Mouse (Mus musculus) hindbrain, embryonic 16.5 days (tissue): ENCODE measurements around the gene Kmt5b. TPM values are rescaled to one million over a fixed set of nuclear protein-coding genes. Genes with fewer than 3 reads are reported as not detected.

ENCODE experiments used
- ATAC-seq: fragments of 200-750 bp; cut with Nextera tagmentation; 2 replicates; pipeline ENCODE4 v1.8.0; 2017; ENCODE audit warnings: moderate TSS enrichment, moderate library complexity
- H3K27ac ChIP-seq: fragments of 300-500 bp; sonication (generic); 2 replicates; pipeline ENCODE4 v1.5.1; 2014; ENCODE audit warnings: low read depth, mild to moderate bottlenecking, control low read depth, low read length, moderate library complexity
- H3K27me3 ChIP-seq: fragments of 300-500 bp; sonication (generic); replicated peaks from 2 replicates; pipeline ENCODE4 v1.6.1; 2014; ENCODE audit warnings: low read length; ENCODE audit not compliant: control insufficient read depth, insufficient read depth
- H3K36me3 ChIP-seq: fragments of 300-500 bp; sonication (generic); 2 replicates; pipeline ENCODE4 v1.6.1; 2014; ENCODE audit warnings: mild to moderate bottlenecking, low read length, moderate library complexity, mixed read lengths; ENCODE audit not compliant: control insufficient read depth, insufficient read depth
- H3K4me1 ChIP-seq: fragments of 300-500 bp; sonication (generic); 2 replicates; pipeline ENCODE4 v1.6.1; 2014; ENCODE audit warnings: low read depth, low read length; ENCODE audit not compliant: control insufficient read depth, insufficient read depth
- H3K4me2 ChIP-seq: fragments of 300-500 bp; sonication (generic); 2 replicates; pipeline ENCODE4 v1.6.1; 2014; ENCODE audit warnings: mild to moderate bottlenecking, low read length, control low read depth, moderate library complexity
- H3K4me3 ChIP-seq: fragments of 300-500 bp; sonication (generic); 2 replicates; pipeline ENCODE4 v1.5.1; 2014; ENCODE audit warnings: mild to moderate bottlenecking, low read length, control low read depth, moderate library complexity
- H3K9ac ChIP-seq: fragments of 300-500 bp; sonication (generic); 2 replicates; pipeline ENCODE4 v1.6.1; 2014; ENCODE audit warnings: low read depth, mild to moderate bottlenecking, control low read depth, low read length, moderate library complexity
- H3K9me3 ChIP-seq: fragments of 300-500 bp; sonication (generic); 2 replicates; pipeline ENCODE4 v1.6.1; 2014; ENCODE audit warnings: mild to moderate bottlenecking, low read length, moderate library complexity; ENCODE audit not compliant: control insufficient read depth
- WGBS: fragments of 180-500 bp; shearing (Covaris S2); extraction: QIAGEN DNeasy Blood & Tissue Kit; methylation state at CpG from one replicate; pipeline ENCODE4 v1.1.7; 2014; 5-methylcytosine and 5-hydroxymethylcytosine counted together
- polyA plus RNA-seq: library from polyadenylated mRNA; unstranded; fragments of >200 nt; fragmentation: Nextera tagmentation; extraction: Ambion mirVana; gene quantifications from 2 replicates; pipeline ENCODE4 v1.2.1, GENCODE M21; 2015

The Kmt5b gene
- polyA plus RNA-seq: 32.4 and 41.3 TPM in 2 replicates

DNA sequence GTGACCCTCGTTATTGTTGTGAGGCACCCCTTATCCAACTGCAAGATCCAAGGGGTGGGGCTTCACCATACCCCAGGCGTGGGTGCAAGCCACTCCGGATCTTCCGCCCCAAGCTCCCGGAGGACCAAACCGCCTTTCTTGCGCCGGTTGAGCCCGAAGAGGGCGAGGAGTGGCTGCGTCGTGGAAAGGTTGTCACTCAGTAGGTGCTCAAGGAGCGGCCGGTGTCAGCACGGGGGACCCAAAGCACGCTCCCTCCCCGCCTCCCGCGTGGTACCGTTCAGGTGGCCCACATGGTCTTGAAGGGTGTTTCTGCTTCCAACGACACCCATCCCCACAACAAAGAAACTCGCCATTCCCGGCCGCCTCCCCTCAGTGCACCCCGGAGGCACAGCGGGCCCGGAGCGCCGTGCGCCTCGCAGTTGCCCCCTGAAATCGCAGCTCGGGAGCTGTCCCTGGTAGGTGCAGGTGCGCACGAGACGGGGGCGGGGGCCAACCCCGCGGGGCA is at the start of gene Kmt5b:
TSS of gene Kmt5b (plus strand) at position 146 of the 505 bp plus-strand sequence.
- peaks cover 23% of the 10 kb centered on the region for H3K4me1 ChIP-seq
- H3K9me3 ChIP-seq: no peaks in the 10 kb centered on the region
- peak; percentile 59 for ATAC-seq
- peak within 1 kb of the TSS; percentile 94 for H3K4me3 ChIP-seq
- H3K9ac ChIP-seq: peak within 1 kb of the TSS; percentile 100
- H3K27me3 ChIP-seq: no peaks in the 10 kb centered on the region
- peak within 1 kb of the TSS; percentile 83 for H3K4me2 ChIP-seq
- H3K27ac ChIP-seq: peak within 1 kb of the TSS; percentile 100
- WGBS: under 1% methylated on average over 31 of the region's 39 CpGs
- H3K36me3 ChIP-seq: no peaks in the 10 kb centered on the region

DNA sequence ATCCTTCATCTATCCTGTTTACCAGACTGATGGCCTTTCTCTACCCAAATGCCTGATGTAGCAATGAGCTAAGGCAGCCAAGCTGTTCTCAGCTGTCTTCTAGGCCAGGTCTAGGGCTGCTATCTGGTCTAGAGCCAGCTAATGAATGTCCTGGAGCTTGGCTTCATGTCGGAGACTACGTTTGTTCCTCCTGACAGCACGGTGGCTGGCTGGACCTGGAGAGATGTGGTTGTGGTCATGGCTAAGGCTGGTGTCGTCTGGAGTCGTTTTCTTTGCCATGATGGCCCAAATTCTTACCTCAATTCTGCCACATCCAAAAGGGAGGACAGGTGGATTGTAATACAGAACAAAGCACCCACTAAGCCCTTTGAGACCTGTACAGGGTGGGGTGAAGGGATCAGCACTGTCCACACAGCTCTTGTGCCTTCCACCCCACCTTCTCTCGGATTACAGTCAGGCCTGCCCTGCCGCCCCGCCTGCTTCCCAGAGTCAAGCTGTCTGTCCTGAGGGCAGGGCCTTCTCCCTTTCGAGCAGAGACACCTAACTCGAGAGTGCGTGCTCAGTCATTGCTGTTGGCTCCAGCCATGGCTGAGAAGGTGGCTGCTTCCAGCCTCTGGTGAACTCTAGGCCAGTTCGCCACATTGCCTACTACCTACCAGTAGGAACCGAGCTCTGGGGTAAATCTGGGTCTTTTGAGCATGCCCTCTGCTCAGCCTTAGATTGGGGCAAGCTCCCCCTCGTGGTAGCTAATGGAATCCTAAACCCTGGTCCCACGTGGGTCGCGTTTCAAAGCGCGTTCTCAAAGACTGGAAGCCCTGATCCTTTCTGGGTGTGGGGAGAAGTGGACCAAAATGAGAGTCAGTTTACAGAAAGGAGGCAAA is 48.5 kb upstream of the Kmt5b start:
- Histone ChIP-seq H3K9me3 (no peaks in the 10 kb centered on the region), H3K4me3 (peak overlapping the region; percentile 42), H3K36me3 (peaks cover 12% of the 10 kb centered on the region), H3K4me1 (peaks cover 7% of the 10 kb centered on the region), H3K9ac (peak overlapping the region; percentile 54), H3K27me3 (no peaks in the 10 kb centered on the region), H3K27ac (0 out of 2 replicates have a peak overlapping the region, but pooled peaks have one; percentile 31), H3K4me2 (peak overlapping the region; percentile 84)
- 41% methylated on average over 19 of the region's 19 CpGs for WGBS
- ATAC-seq: peak; percentile 67

DNA sequence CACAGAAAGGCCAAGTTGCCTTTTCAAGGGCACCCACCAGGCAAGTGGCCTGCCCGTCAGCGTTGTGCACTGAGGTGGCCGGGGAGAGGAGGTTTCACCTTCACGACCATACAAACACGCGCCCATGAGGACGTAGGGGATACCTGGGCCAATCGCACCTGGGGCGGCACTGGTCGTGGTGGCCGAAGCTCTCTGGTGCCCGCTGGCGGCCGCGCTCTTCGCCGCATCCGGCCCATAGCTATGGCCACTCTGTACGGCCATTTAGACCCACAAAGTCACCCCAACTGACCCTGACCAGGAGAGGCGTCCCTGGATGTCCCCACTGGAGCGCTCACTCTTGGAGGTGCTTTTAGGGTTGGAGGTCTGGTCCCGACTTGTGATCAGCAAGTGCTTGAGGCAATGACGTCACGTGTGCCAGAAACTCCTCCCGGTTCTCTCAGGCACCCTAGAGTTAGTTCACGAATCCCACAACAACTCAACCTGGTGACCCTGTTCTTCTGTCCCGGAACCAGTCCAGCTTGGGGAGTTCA is 47.8 kb upstream of the Kmt5b start:
- Histone ChIP-seq H3K9me3 (no peaks in the 10 kb centered on the region), H3K27me3 (no peaks in the 10 kb centered on the region), H3K4me3 (peak overlapping the region; percentile 42), H3K36me3 (peaks cover 12% of the 10 kb centered on the region), H3K27ac (0 out of 2 replicates have a peak overlapping the region, but pooled peaks have one; percentile 31), H3K9ac (peak overlapping the region; percentile 54), H3K4me2 (peak overlapping the region; percentile 84), H3K4me1 (peaks cover 7% of the 10 kb centered on the region)
- 4% methylated on average over 27 of the region's 27 CpGs for WGBS
- ATAC-seq: peak; percentile 65

DNA sequence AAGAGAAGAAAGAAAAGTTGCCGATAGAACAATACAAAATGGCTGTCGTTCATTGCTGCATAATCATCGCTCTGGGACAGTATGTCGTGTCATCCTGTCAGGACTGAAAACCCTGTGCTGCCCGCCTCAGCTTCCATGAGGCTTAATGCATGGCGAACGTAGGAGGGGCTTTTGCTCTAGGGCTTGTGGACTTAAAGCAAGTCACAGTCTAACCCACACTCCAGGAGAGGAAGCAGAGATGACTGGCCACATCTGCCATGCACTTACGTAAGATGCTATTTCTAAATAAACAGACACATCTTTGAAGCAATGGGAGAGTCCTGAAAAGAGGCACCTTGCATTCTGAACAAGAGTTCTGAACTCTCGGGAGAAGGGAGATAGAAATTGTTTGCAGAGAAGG is 44.1 kb upstream of the Kmt5b start:
- no peak overlapping the region for H3K4me3 ChIP-seq
- no peaks in the 10 kb centered on the region for H3K9me3 ChIP-seq
- peaks cover 7% of the 10 kb centered on the region for H3K4me1 ChIP-seq
- H3K9ac ChIP-seq: no peak overlapping the region
- H3K27ac ChIP-seq: no peak overlapping the region
- 97% methylated on average over 9 of the region's 9 CpGs for WGBS
- H3K36me3 ChIP-seq: no peaks in the 10 kb centered on the region
- H3K4me2 ChIP-seq: no peak overlapping the region
- no peaks in the 10 kb centered on the region for H3K27me3 ChIP-seq
- no peak for ATAC-seq

DNA sequence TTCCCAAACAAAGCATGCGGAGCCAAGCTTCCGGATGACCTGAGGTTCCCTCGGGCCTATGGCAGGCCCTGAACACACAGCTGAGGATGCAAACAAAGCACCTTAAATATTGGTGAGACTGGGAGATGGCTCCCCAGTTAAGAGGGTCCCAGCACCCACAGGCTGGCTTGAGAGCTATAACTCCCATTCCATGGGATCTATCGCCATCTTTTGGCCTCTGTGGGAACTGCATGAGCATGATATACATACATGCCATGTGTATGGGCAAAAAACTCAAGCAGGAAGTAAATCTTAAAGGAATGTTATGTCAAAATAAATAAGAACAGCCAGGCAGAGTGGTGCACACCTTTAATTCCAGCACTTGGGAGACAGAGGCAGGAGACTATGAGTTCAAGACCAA is 43.3 kb upstream of the Kmt5b start:
- Histone ChIP-seq H3K27me3 (no peaks in the 10 kb centered on the region), H3K4me3 (no peak overlapping the region), H3K4me2 (no peak overlapping the region), H3K9me3 (no peaks in the 10 kb centered on the region), H3K36me3 (no peaks in the 10 kb centered on the region), H3K4me1 (peaks cover 7% of the 10 kb centered on the region), H3K9ac (no peak overlapping the region), H3K27ac (no peak overlapping the region)
- ATAC-seq: no peak
- 79% methylated on average over 4 of the region's 4 CpGs for WGBS

DNA sequence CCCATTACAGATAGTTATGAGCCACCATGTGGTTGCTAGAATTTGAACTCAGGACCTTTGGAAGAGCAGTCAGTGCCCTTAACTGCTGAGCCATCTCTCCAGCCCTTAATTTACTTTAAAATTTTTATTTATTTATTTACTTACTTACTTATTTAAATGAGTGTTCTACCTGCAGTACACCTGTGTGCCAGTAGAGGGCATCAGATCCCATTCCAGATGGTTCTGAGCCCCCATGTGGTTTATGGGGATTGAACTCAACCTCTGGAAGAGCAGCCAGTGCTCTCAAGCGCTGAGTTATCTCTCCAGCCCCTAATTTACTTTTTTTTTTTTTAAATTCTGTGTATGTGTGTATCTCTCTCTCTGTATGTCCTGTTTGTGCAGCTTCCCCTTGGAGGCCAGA is 42.4 kb upstream of the Kmt5b start:
- H3K9me3 ChIP-seq: no peaks in the 10 kb centered on the region
- no peaks in the 10 kb centered on the region for H3K27me3 ChIP-seq
- no peak overlapping the region for H3K27ac ChIP-seq
- WGBS: 19% methylated on average over 1 of the region's 1 CpGs
- no peak overlapping the region for H3K9ac ChIP-seq
- H3K4me3 ChIP-seq: no peak overlapping the region
- H3K4me1 ChIP-seq: no peaks in the 10 kb centered on the region
- no peak overlapping the region for H3K4me2 ChIP-seq
- H3K36me3 ChIP-seq: no peaks in the 10 kb centered on the region
- no peak for ATAC-seq

DNA sequence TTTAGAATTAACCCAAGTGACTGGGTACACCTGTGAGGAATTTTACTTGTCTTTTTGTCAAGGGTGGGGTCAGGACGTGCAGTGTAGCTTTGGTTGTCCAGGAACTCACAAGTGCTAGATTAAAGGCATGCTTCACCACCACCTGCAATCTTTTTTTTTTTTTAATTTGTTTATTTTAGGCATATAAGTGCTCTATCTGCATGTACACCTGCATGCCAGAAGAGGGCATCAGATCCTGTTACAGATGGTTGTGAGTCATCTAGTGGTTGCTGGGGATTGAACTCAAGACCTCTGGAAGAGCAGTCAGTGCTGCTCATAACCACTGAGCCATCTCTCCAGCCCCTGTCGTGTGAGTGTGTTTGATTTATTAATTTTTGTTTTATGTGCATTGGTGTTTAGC is 38.3 kb upstream of the Kmt5b start:
- Histone ChIP-seq H3K36me3 (no peaks in the 10 kb centered on the region), H3K4me1 (no peaks in the 10 kb centered on the region), H3K9ac (no peak overlapping the region), H3K27ac (no peak overlapping the region), H3K27me3 (no peaks in the 10 kb centered on the region), H3K9me3 (no peaks in the 10 kb centered on the region), H3K4me3 (no peak overlapping the region), H3K4me2 (no peak overlapping the region)
- no peak for ATAC-seq
- 67% methylated on average over 2 of the region's 2 CpGs for WGBS

DNA sequence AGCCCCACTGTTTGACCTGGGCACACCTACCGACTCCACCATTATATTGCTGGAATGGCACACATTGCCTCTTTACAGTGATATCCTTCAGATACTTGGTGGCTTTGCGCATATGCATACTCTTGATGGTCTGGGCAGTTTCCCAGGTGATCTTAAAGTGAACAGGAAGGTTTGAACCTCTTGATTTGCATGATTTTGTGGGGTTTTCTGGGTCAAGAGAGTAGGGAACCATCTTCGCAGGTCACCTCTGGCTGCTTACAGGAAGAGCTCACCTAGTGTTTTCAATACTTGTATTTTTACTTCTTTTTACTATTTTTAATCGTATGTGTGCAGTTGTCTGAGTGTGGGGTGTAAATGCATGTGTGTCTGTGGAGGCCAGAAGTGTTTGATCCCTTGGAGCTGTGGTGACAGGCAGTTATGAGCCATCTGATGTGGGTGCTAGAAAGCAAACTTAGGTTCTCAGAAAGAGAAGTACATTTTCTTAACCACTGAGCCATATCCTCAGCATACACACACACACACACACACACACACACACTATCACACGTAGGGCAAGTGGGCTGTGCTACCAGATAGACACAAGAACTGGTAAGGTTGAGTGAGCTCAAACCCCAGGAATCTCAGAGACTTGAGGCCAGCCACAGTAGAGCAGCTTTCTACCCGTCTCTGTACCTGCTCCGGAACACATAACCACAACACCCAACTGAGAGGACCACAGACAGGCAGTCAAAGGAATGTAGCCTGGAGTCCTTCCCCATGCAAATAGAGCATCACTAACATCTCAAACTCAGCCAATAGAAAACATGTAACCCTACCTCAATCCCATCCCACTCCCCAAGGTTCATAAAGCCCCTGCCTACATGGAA is 36.2 kb upstream of the Kmt5b start:
- no peak for ATAC-seq
- Histone ChIP-seq H3K9me3 (no peaks in the 10 kb centered on the region), H3K27me3 (no peaks in the 10 kb centered on the region), H3K36me3 (no peaks in the 10 kb centered on the region), H3K9ac (no peak overlapping the region), H3K27ac (no peak overlapping the region), H3K4me1 (no peaks in the 10 kb centered on the region), H3K4me2 (no peak overlapping the region), H3K4me3 (no peak overlapping the region)
- WGBS: 84% methylated on average over 7 of the region's 7 CpGs
